Mouse (Mus musculus) neural tube, embryonic 15.5 days (tissue): ENCODE measurements around the gene Ciao1. TPM values are rescaled to one million over a fixed set of nuclear protein-coding genes. Genes with fewer than 3 reads are reported as not detected.

Experiments used
- ATAC-seq: fragments of 200-750 bp; cut with Nextera tagmentation; 2 replicates; pipeline ENCODE4 v1.8.0; 2017; ENCODE audit warnings: mild to moderate bottlenecking, moderate TSS enrichment, moderate library complexity; ENCODE audit not compliant: low FRiP score
- H3K27ac ChIP-seq: fragments of 300-500 bp; sonication (generic); replicated peaks from 2 replicates; pipeline ENCODE4 v1.5.1; 2015; ENCODE audit warnings: mild to moderate bottlenecking, inconsistent platforms
- H3K27me3 ChIP-seq: fragments of 300-500 bp; sonication (generic); replicated peaks from 2 replicates; pipeline ENCODE4 v1.6.1; 2015; ENCODE audit warnings: inconsistent platforms
- H3K36me3 ChIP-seq: fragments of 300-500 bp; sonication (generic); 2 replicates; pipeline ENCODE4 v1.6.1; 2015; ENCODE audit warnings: inconsistent platforms
- H3K4me1 ChIP-seq: fragments of 300-500 bp; sonication (generic); 2 replicates; pipeline ENCODE4 v1.6.1; 2015; ENCODE audit warnings: inconsistent platforms
- H3K4me2 ChIP-seq: fragments of 300-500 bp; sonication (generic); 2 replicates; pipeline ENCODE4 v1.6.1; 2015; ENCODE audit warnings: inconsistent platforms, mild to moderate bottlenecking, moderate library complexity
- H3K4me3 ChIP-seq: fragments of 300-500 bp; sonication (generic); replicated peaks from 2 replicates; pipeline ENCODE4 v1.5.1; 2015; ENCODE audit warnings: mild to moderate bottlenecking, inconsistent platforms
- H3K9ac ChIP-seq: fragments of 300-500 bp; sonication (generic); replicated peaks from 2 replicates; pipeline ENCODE4 v1.6.1; 2015; ENCODE audit warnings: mild to moderate bottlenecking, inconsistent platforms
- H3K9me3 ChIP-seq: fragments of 300-500 bp; sonication (generic); replicated peaks from 2 replicates; pipeline ENCODE4 v1.6.1; 2016; ENCODE audit warnings: inconsistent platforms
- WGBS: fragments of 180-500 bp; shearing (Covaris S2); methylation state at CpG from one replicate; pipeline ENCODE4 v1.1.7; 2015; ENCODE audit warnings: mixed read lengths; 5-methylcytosine and 5-hydroxymethylcytosine counted together
- polyA plus RNA-seq: library from polyadenylated mRNA; unstranded; fragments of >200 nt; fragmentation: Nextera tagmentation; extraction: Ambion mirVana; gene quantifications from 2 replicates; pipeline ENCODE4 v1.2.1, GENCODE M21; 2015

Gene Ciao1
- polyA plus RNA-seq, 1 experiment from 2014 or later: 64.6 TPM

DNA sequence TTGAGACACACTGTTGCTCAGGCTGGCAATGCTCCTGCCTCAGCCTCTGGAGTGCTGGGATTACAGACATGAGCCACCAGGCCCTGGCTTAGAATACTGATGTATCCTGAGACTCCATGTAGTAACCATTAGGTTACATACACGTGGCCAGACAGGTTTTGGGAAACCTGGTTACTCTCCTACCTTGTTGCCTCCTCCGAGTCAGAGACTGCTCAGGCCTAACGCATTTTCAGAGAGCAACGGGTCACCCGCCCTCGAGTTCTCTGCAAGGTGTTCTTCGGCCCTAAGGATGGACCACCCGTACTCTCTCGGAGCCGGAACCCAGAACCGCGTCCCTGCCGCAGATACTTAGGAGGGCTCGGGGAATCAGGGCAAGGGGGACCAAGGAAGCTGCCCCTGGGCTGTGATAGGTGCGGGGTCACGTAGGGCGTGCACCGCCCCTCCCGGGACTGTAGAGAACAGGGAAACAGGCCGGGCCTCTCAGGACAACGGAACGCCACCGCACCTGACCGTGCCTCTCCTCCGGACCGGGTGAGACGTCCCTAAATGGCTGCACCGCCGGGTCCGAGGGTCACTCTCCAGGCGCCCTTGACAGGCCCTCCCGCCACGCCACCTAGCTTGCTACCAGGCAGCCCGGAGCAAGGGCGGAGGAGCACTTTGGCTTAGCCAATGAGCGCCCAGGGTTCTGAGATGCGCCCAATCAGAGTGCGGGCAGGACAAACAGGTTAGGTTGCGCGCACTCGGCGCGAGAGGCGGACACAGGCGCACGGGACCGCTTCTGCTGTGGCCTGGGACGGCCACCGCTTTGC, 22.1 kb upstream of the Ciao1 start, which contains the start of gene Stard7:
TSS of gene Stard7 (plus strand) at position 728 of the 809 bp plus-strand sequence.
- H3K9me3 ChIP-seq: no peaks in the 10 kb centered on the region
- peaks cover 30% of the 10 kb centered on the region for H3K4me1 ChIP-seq
- ATAC-seq: peak; percentile 99
- peak within 1 kb of the TSS; percentile 100 for H3K4me3 ChIP-seq
- under 1% methylated on average over 48 of the region's 49 CpGs for WGBS
- peak within 1 kb of the TSS; percentile 96 for H3K27ac ChIP-seq
- peak within 1 kb of the TSS; percentile 85 for H3K4me2 ChIP-seq
- no peaks in the 10 kb centered on the region for H3K27me3 ChIP-seq
- H3K36me3 ChIP-seq: no peaks in the 10 kb centered on the region
- peak within 1 kb of the TSS; percentile 96 for H3K9ac ChIP-seq

DNA sequence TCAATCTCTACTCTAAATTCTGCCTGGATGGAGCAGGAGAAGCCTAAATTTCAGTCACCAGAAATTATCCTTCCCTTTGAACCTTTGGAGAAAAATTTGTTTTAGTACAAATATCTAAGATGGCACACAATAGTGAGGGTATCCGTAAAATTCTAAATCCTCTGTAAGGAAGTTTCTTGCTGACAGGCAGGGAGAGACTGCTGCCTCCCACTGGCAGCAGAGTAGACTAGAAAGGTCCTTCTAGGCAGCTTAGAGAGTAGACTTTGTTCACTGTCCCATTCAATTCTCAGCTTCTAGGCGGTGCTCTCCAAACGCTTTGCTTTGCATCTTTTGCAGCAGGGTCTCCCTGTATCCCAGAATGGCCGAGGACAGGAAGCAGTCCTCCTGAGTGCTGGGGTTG, 20.2 kb upstream of the Ciao1 start:
- Histone ChIP-seq H3K9me3 (no peaks in the 10 kb centered on the region), H3K27me3 (no peaks in the 10 kb centered on the region), H3K4me2 (no peak overlapping the region), H3K36me3 (no peaks in the 10 kb centered on the region), H3K4me3 (no peak overlapping the region), H3K27ac (no peak overlapping the region), H3K9ac (no peak overlapping the region), H3K4me1 (peaks cover 20% of the 10 kb centered on the region)
- WGBS: 48% methylated on average over 4 of the region's 4 CpGs
- no peak for ATAC-seq

DNA sequence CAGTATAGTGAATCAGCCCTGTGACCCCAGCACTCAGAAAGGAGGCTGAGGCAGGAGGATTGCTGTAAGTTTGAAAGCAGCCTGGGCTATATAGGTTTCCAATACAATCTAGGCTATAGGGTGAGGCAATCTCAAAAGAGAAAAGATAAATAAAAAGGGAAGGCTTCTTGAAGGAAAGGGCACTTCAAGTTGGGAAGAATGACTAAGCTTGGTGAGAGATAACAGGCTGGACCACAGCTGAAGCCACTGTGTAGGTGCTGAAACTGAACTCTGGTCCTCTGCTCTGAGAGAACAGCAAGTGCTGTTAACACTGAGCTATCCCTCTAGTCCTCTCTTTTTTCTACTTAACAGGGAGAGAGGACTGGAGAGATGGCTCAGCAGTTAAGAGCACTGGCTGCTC, 14.9 kb upstream of the Ciao1 start:
- Histone ChIP-seq H3K9me3 (no peaks in the 10 kb centered on the region), H3K27me3 (no peaks in the 10 kb centered on the region)
- ATAC-seq: no peak

DNA sequence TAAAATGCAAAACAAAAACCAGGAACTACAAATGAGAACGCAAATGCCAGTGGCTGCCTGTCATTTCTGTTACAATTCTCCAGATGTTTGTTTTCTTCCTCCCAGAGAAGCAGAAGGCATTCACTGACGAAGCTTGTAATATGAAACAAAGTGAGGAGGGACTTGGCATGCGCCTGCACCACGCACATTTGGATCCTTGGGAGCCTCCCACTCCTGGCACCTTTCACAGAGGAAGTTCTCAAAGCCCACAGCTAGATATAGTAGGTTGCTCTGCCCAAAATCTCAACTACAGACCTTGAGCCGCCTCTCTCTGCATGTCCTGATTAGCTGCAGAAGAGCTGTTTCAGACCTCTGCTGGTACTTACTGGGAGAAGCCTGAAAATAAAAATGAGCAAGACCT, 11.7 kb upstream of the Ciao1 start:
- Histone ChIP-seq H3K9me3 (no peaks in the 10 kb centered on the region), H3K4me1 (no peaks in the 10 kb centered on the region), H3K27me3 (no peaks in the 10 kb centered on the region), H3K4me2 (no peak overlapping the region), H3K4me3 (no peak overlapping the region), H3K36me3 (peaks cover 48% of the 10 kb centered on the region), H3K27ac (no peak overlapping the region), H3K9ac (no peak overlapping the region)
- no peak for ATAC-seq
- WGBS: 89% methylated on average over 5 of the region's 5 CpGs

More for the DNA sequence above, 14.9 kb upstream of the Ciao1 start:
- no peak overlapping the region for H3K4me3 ChIP-seq
- no peak overlapping the region for H3K9ac ChIP-seq
- peaks cover 30% of the 10 kb centered on the region for H3K36me3 ChIP-seq
- H3K4me1 ChIP-seq: no peaks in the 10 kb centered on the region
- no peak overlapping the region for H3K4me2 ChIP-seq
- no peak overlapping the region for H3K27ac ChIP-seq

DNA sequence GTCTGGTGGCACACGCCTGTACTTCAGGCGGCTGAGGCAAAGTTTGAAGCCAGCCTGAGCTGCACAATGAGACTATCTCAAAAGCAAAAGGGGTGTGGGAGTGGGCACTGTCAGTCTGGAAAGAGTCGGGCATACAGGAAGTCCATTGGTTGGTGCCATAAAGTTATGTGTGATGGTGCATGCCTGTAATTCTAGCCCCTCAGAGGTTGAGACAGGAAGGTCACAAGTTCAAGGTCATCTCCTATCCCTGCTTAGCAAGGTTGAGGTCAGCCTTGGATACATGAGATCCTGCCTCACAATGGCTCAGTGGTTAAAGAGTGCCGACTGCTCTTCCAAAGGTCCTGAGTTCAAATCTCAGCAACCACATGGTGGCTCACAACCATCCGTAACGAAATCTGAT, 7.7 kb upstream of the Ciao1 start:
- 90% methylated on average over 6 of the region's 6 CpGs for WGBS
- Histone ChIP-seq H3K27me3 (no peaks in the 10 kb centered on the region), H3K4me3 (no peak overlapping the region), H3K9me3 (no peaks in the 10 kb centered on the region), H3K9ac (no peak overlapping the region), H3K4me1 (peaks cover 8% of the 10 kb centered on the region), H3K4me2 (no peak overlapping the region), H3K27ac (no peak overlapping the region), H3K36me3 (peaks cover 45% of the 10 kb centered on the region)
- ATAC-seq: no peak

DNA sequence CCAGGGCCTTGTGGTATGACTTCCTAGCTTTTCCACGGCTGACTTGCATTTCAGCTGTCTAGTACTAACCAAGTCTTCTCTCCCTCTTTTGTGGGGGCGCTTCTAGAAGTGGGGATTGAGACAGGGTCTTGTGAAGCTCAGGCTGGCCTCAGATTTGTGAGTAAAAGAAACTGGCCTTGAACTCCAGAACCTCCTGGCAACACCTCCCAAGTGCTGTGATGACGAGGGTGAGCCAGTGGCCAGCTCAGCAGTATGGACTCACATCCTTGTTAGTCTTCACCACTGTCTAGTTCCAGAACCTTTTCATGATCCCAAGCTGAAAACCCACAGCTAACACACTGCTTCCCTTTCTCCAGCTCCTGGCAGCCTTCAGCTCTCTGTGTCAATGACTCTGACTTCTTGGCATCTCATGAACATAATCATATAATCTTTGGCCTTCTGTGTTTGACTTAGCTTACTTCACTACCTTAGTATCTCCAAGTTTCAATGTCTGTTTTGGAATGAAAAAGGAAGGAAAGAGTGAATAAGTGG, 7.1 kb upstream of the Ciao1 start:
- Histone ChIP-seq H3K9ac (no peak overlapping the region), H3K27me3 (no peaks in the 10 kb centered on the region), H3K4me1 (peaks cover 15% of the 10 kb centered on the region), H3K36me3 (peaks cover 39% of the 10 kb centered on the region), H3K4me2 (no peak overlapping the region), H3K9me3 (no peaks in the 10 kb centered on the region), H3K4me3 (no peak overlapping the region), H3K27ac (no peak overlapping the region)
- 93% methylated on average over 3 of the region's 3 CpGs for WGBS
- no peak for ATAC-seq

DNA sequence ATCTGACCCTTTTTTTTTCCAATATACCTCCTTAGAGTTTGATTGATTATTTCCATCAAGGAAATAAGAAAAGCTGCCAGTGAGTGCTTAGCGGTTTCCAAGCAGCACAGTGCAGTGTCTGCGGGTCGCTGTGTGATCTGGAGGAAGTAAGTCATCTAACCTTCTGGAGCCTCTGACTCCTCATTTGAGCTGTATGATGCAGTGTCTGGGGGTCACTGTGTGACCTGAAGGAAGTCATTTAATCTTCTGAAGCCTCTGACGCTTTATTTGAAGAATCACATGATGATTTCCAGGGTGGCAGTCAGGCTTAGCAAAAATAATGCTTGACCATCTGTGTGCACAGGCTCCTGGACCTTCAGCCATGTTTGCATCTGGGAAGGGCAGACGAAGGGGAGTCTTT, 5.2 kb upstream of the Ciao1 start:
- Histone ChIP-seq H3K27me3 (no peaks in the 10 kb centered on the region), H3K4me2 (no peak overlapping the region), H3K27ac (no peak overlapping the region), H3K9ac (no peak overlapping the region), H3K9me3 (no peaks in the 10 kb centered on the region), H3K4me1 (peaks cover 27% of the 10 kb centered on the region), H3K36me3 (peaks cover 21% of the 10 kb centered on the region), H3K4me3 (no peak overlapping the region)
- WGBS: 79% methylated on average over 5 of the region's 5 CpGs
- ATAC-seq: no peak

DNA sequence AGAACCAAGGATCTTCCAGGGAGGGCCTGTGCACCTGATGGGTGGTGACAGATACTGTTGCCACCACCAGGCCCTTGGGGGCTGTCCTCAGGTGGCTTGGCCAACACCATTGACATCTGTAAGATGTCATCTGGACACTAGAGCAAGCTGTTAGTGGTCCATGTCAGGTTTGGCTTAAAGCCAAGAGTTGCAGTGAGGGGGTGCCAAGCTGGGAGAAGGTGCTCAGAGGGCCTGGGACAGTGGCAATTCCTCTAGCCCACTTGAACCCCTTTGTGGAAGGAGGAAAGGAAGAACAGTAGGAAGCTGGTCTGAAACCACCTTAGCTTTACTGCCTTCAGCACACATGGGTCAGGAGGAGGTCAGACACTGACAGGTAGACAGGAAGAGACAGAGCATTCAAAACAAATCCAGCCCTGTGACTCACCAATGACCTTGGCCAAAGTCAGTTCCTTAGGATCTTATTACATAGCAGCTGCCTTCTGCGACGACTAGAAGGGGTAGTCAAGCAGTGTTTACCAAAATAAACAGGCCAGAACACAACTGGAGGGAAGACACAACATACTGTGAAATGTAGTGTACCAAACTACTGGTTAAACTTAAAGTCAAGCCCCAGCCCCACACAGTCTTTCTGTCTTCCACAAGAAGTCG, 4.4 kb upstream of the Ciao1 start:
- Histone ChIP-seq H3K27me3 (no peaks in the 10 kb centered on the region), H3K27ac (no peak overlapping the region), H3K4me3 (no peak overlapping the region), H3K4me2 (no peak overlapping the region), H3K9ac (no peak overlapping the region), H3K36me3 (peaks cover 13% of the 10 kb centered on the region), H3K9me3 (no peaks in the 10 kb centered on the region), H3K4me1 (peaks cover 28% of the 10 kb centered on the region)
- WGBS: 84% methylated on average over 3 of the region's 3 CpGs
- ATAC-seq: no peak

DNA sequence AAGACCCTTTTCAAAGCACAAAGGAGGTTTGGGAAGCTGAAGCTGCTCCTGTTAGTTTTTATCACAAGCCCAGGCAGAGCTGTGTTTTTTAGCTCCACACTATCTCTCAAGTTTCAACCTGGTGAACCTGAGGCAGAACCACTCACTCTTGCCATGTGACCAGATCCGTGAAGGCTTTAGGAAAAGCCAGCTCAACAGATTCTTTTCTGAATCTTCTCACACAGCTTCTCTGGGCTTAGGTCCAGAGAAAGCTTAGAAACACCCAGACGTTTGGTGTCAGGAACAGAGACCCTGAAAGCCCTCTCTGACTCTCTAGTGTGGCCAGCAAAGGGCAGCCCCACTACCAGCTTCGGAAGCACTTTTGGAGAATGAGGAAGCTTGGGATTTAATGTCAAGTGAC, 3.8 kb upstream of the Ciao1 start:
- no peak for ATAC-seq
- 86% methylated on average over 3 of the region's 3 CpGs for WGBS
- H3K4me2 ChIP-seq: no peak overlapping the region

DNA sequence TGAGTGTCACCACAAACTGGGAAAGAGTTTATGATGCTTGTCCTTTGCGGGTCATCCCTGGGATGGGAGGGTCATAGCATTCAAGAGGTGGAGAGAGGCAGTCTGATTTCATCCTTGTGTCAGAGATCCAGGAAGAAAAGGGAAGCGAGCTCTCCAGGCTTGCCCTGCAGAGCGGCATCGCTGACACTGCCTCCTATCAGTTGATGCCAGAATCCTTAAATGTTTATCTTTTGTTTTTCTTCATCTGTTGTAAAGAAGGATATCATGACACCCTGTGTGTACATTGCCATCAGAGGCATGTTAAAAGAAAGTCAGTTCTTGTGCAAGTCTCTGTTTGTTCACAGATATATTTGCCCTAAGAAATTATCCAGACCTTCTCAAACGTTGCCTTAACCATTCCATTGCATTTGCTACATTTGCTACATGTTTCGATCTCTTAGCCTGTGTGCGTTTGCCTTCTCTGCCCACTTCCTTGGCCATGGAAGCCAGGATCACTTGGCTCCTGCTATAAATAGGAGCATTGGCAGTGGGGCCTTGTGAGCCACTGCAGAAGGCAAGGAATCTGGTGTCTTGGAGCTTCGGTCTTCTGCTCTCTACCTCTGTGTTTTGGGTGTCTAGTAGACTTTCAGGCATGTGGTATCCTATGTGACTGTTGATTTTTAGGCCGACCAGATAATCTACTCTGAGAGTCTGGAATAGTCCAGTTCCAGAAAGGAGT, 2.8 kb upstream of the Ciao1 start:
- Histone ChIP-seq H3K9ac (peak overlapping the region; percentile 3; the same call in 1 of the 2 replicates), H3K4me3 (no peak overlapping the region), H3K27me3 (no peaks in the 10 kb centered on the region), H3K36me3 (peaks cover 10% of the 10 kb centered on the region), H3K9me3 (no peaks in the 10 kb centered on the region), H3K4me2 (no peak overlapping the region), H3K27ac (no peak overlapping the region), H3K4me1 (peaks cover 38% of the 10 kb centered on the region)
- no peak for ATAC-seq
- 91% methylated on average over 9 of the region's 9 CpGs for WGBS

More for the DNA sequence above, 3.8 kb upstream of the Ciao1 start:
- H3K27ac ChIP-seq: no peak overlapping the region
- no peak overlapping the region for H3K9ac ChIP-seq
- H3K4me3 ChIP-seq: no peak overlapping the region
- H3K27me3 ChIP-seq: no peaks in the 10 kb centered on the region
- no peaks in the 10 kb centered on the region for H3K9me3 ChIP-seq
- peaks cover 34% of the 10 kb centered on the region for H3K4me1 ChIP-seq
- H3K36me3 ChIP-seq: peaks cover 8% of the 10 kb centered on the region

DNA sequence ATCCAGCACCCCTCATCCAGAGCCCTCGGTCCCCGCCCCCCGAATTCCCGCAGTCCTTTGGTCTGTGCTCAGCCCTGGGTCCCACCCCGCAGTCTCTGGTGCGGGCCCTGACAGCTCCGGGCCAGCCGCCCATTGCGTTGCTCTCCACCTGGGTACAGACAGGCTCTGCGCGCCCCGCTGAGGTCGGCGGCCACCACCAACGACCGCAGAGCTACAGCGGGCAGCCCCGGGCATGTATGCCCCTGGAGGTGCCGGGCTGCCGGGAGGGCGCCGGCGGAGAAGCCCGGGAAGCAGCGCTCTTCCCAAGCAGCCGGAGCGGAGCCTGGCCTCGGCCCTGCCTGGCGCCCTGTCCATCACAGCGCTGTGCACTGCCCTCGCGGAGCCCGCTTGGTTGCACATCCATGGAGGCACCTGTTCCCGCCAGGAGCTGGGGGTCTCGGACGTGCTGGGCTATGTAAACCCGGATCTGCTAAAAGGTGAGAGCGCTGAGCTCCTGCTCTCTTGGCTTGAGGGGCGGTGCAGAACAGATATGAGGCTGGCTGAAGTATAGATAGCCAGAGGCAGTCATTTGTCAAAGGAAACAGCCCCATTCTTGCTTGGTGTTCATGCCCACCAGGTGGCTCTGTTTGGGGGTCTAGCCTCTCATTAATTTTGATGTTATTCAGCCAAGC, 853 bp upstream of the Ciao1 start:
- Histone ChIP-seq H3K36me3 (peaks cover 27% of the 10 kb centered on the region), H3K4me3 (peak overlapping the region; percentile 86), H3K27ac (peak overlapping the region; percentile 87), H3K27me3 (no peaks in the 10 kb centered on the region), H3K4me1 (peaks cover 38% of the 10 kb centered on the region), H3K9me3 (no peaks in the 10 kb centered on the region), H3K4me2 (peak overlapping the region; percentile 95), H3K9ac (peak overlapping the region; percentile 93)
- ATAC-seq: peak; percentile 77
- WGBS: under 1% methylated on average over 39 of the region's 39 CpGs
